ENCODE assay signal across 9 mouse cellular contexts in the genomic region with DNA sequence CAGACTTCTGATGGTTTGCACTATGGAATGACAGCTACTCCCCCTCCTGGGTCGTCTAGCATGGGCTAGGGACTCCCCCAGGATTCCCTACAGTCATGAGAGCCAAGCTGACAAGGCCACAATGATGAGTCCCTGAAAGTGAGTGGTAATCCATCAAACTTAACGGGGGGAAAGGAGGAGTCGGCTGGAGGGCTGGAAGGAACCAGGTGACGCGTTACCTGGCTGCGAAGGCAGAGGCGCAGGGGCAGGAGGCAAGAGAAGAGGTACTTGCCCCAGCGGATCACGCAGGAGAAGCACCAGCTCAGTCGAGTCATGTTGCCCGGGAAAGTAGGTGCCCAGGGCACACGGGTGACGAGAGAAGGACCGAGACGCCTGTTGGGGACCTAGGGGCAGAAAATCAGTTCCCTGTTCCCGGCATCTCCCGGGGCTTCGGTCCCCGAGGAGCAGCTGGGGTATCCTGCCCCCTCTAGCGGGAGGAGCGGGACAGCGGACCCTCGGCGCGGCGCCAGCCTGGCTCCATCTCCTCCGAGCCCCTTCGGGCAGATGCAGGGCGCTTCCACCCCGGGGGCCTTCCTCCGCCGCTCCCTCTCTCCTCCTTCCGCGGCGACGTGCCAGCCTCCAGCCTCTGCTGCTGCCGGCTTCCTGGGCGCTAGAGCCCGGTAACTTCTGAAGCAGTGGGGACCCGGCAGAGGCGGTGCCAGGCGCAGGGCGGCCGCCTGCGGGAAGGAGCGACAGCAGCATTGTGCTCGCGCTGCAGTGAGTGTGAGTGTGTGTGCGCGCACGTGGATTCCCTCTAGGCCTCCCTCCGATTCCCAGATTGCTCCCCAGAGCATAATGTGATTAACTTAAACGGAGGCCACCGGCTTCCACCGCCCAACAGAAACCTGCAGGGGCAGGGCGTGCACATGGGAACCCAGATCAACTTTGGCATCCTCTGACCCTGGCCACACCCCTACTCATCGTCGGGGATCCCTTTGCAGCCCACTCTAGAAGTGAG. TPM values are rescaled to one million over a fixed set of nuclear protein-coding genes. Genes with fewer than 3 reads are reported as not detected.
A peak's percentile ranks its signal among the peaks of the same experiment; 100 is the strongest.
DNase-seq lines count a peak whose midpoint lies in the region; ATAC-seq and TF ChIP-seq lines count a peak whose summit lies in the region.
"Had no signal": no experiment of that assay in that cellular context is flagged by ENCODE, and none has a peak within 500 bp of the region (broad histone marks: within the 10 kb centered on the region; RNA-seq: fewer than 3 reads in every experiment).

No protein-coding gene starts in this region.

- DNase-seq in gastrocnemius, postnatal 10 days, result peak; percentile 68
- DNase-seq in gastrocnemius, adult 8-10 months (ENCODE audit: low spot score in 2 of 2), result no peak
- DNase-seq in embryo, embryonic 9.5 days (ENCODE audit: extremely low spot score), result peak; percentile 80
- DNase-seq in heart, postnatal 4 days, result peak; percentile 71
- DNase-seq in left cerebral cortex, postnatal 4 days, result peak; percentile 63
- DNase-seq in midbrain, embryonic 11.5 days (ENCODE audit: low spot score, missing footprints), result peak; percentile 96
- DNase-seq in thymus, postnatal 14 days, result peak; percentile 61

- no peaks in the 10 kb centered on the region for H3K9me3 ChIP-seq in ES-Bruce4 (replicated peaks; ENCODE audit: control insufficient read depth, insufficient read depth, low read length, poor library complexity, severe bottlenecking)
- no peaks in the 10 kb centered on the region for H3K9me3 ChIP-seq in midbrain, embryonic 11.5 days (ENCODE audit: control insufficient read depth, low read length)

- no peaks in the 10 kb centered on the region for H3K36me3 ChIP-seq in ES-Bruce4 (ENCODE audit: control insufficient read depth, insufficient read depth, low read length, poor library complexity, severe bottlenecking)
- no peaks in the 10 kb centered on the region for H3K36me3 ChIP-seq in midbrain, embryonic 11.5 days (ENCODE audit: control insufficient read depth, insufficient read depth, low read length)

- ATAC-seq in midbrain, embryonic 11.5 days (ENCODE audit: low FRiP score), result peak; percentile 71

- intact Hi-C loops in left cerebral cortex, postnatal 4 days (cut with DNase I), result no loop called here

- peak; percentile 32 for TF ChIP-seq CTCF in ES-Bruce4 (IDR thresholded peaks at IDR 0.05; ENCODE audit: low read depth, low read length)

- H3K4me2 ChIP-seq in midbrain, embryonic 11.5 days, result peak overlapping the region; percentile 95

- peak overlapping the region; percentile 27 for H3K9ac ChIP-seq in ES-Bruce4 (ENCODE audit: low read depth, poor library complexity, severe bottlenecking)
- peak overlapping the region; percentile 79 for H3K9ac ChIP-seq in midbrain, embryonic 11.5 days (ENCODE audit: low read length)

- H3K27ac ChIP-seq in ES-Bruce4 (ENCODE audit: insufficient read depth, low read length), result no peak overlapping the region
- H3K27ac ChIP-seq in midbrain, embryonic 11.5 days (ENCODE audit: low read depth, low read length), result peak overlapping the region; percentile 37; the same call in 1 of the 2 replicates
- H3K27ac ChIP-seq: macrophage had no signal

- TF ChIP-seq POLR2A in ES-Bruce4 (IDR thresholded peaks at IDR 0.05; ENCODE audit: insufficient read depth, low read length), result no peak

- H3K4me1 ChIP-seq in ES-Bruce4 (ENCODE audit: control insufficient read depth, insufficient read depth, low read length), result peaks cover 4% of the 10 kb centered on the region
- H3K4me1 ChIP-seq in midbrain, embryonic 11.5 days (ENCODE audit: control insufficient read depth, insufficient read depth, low read length), result peaks cover 20% of the 10 kb centered on the region

- no peak for TF ChIP-seq EP300 in ES-Bruce4 (IDR thresholded peaks at IDR 0.05; ENCODE audit: insufficient read depth, low read depth, low read length)

- H3K4me3 ChIP-seq in ES-Bruce4 (ENCODE audit: low read depth, low read length), result peak overlapping the region; percentile 72
- H3K4me3 ChIP-seq in midbrain, embryonic 11.5 days (ENCODE audit: low read depth, low read length), result peak overlapping the region; percentile 54

- under 1% methylated on average over 55 of the region's 58 CpGs for WGBS in midbrain, embryonic 11.5 days

- H3K27me3 ChIP-seq in ES-Bruce4 (ENCODE audit: control insufficient read depth, insufficient read depth, low read length, poor library complexity, severe bottlenecking), result 0 out of 2 replicates have a peak, but pooled peaks cover 6% of the 10 kb centered on the region
- peaks cover 30% of the 10 kb centered on the region for H3K27me3 ChIP-seq in midbrain, embryonic 11.5 days (ENCODE audit: control insufficient read depth, insufficient read depth, low read length)

RNA-seq across cellular contexts. Expression of a gene that starts 25.9 kb away (rescaled TPM):
- total RNA-seq in gastrocnemius, postnatal 10 days (2021), result 100 to 1,000 TPM; 193 to 196 TPM
- total RNA-seq in gastrocnemius, adult 8-10 months (2022), result 100 to 1,000 TPM; 217 to 331 (median 279) TPM
- 6.5 and 9.0 TPM in 2 replicates for polyA plus RNA-seq in ES-Bruce4 (2011; ENCODE audit: insufficient read depth, insufficient read length, low read depth, missing spikeins)
- total RNA-seq in heart, postnatal 4 days (2021), result 100 to 1,000 TPM; 463 to 468 TPM
- 10 to 100 TPM; 19.6 to 21.4 TPM for total RNA-seq in left cerebral cortex, postnatal 4 days (2021)
- polyA plus RNA-seq in midbrain, embryonic 11.5 days (2014; fragmentation: Nextera tagmentation; extraction: Ambion mirVana), result 6.9 and 9.3 TPM in 2 replicates

RNA-seq across cellular contexts. Expression of a gene that starts 27.0 kb away (rescaled TPM):
- 1 to 10 TPM in 1 of 2 experiments, under 1 TPM in 1; 0.12 to 1.2 TPM for total RNA-seq in gastrocnemius, postnatal 10 days (2021)
- not detected for total RNA-seq in gastrocnemius, adult 8-10 months (2022)
- not detected in 2 replicates for polyA plus RNA-seq in ES-Bruce4 (2011; ENCODE audit: insufficient read depth, insufficient read length, low read depth, missing spikeins)
- total RNA-seq in heart, postnatal 4 days (2021), result 1 to 10 TPM; 1.1 to 1.2 TPM
- total RNA-seq in left cerebral cortex, postnatal 4 days (2021), result under 1 TPM in 1 of 2 experiments, not detected in 1; 0.20 TPM
- 0.22 and 0.25 TPM in 2 replicates for polyA plus RNA-seq in midbrain, embryonic 11.5 days (2014; fragmentation: Nextera tagmentation; extraction: Ambion mirVana)
- polyA plus RNA-seq: macrophage had no signal

RNA-seq across cellular contexts. Expression of a gene that starts 55.5 kb away (rescaled TPM):
- under 1 TPM in 1 of 2 experiments, not detected in 1; 0.18 TPM for total RNA-seq in gastrocnemius, postnatal 10 days (2021)
- total RNA-seq in gastrocnemius, adult 8-10 months (2022), result not detected
- 0.21 and 0.27 TPM in 2 replicates for polyA plus RNA-seq in ES-Bruce4 (2011; ENCODE audit: insufficient read depth, insufficient read length, low read depth, missing spikeins)
- under 1 TPM; 0.11 to 0.17 TPM for total RNA-seq in heart, postnatal 4 days (2021)
- total RNA-seq in left cerebral cortex, postnatal 4 days (2021), result under 1 TPM in 1 of 2 experiments, not detected in 1; 0.12 TPM
- polyA plus RNA-seq in midbrain, embryonic 11.5 days (2014; fragmentation: Nextera tagmentation; extraction: Ambion mirVana), result 0.07 and 0.15 TPM in 2 replicates

Comparison
In these comparisons a context has a peak if more than half of its experiments do, and no peak if none do; other contexts are left out.
1. DNase-seq: peak in gastrocnemius, postnatal 10 days (single experiment), embryo, embryonic 9.5 days (single experiment), heart, postnatal 4 days (single experiment), left cerebral cortex, postnatal 4 days (single experiment), midbrain, embryonic 11.5 days (single experiment) and thymus, postnatal 14 days (single experiment); none in gastrocnemius, adult 8-10 months (0 of 2).
2. RNA of a gene that starts 25.9 kb away (total RNA-seq): 463 to 468 TPM in heart, postnatal 4 days, 217 to 331 TPM in gastrocnemius, adult 8-10 months and 193 to 196 TPM in gastrocnemius, postnatal 10 days; 19.6 to 21.4 TPM in left cerebral cortex, postnatal 4 days; every median in the first group is over 4 times any median in the second.